Mouse (Mus musculus) heart, embryonic 15.5 days (tissue): ENCODE results near the gene Fam169b. TPM values are rescaled to one million over a fixed set of nuclear protein-coding genes. Genes with fewer than 3 reads are reported as not detected.

Source experiments
- ATAC-seq: fragments of 200-750 bp; cut with Nextera tagmentation; replicated peaks from 2 replicates; pipeline ENCODE4 v1.8.0; 2017; ENCODE audit warnings: low read depth, moderate TSS enrichment; ENCODE audit not compliant: insufficient number of reproducible peaks, insufficient read depth, low FRiP score
- H3K27ac ChIP-seq: fragments of 300-500 bp; sonication (generic); 2 replicates; pipeline ENCODE4 v1.5.1; 2015; ENCODE audit warnings: mild to moderate bottlenecking, inconsistent platforms
- H3K27me3 ChIP-seq: fragments of 300-500 bp; sonication (generic); 2 replicates; pipeline ENCODE4 v1.6.1; 2015; ENCODE audit warnings: inconsistent platforms
- H3K36me3 ChIP-seq: fragments of 300-500 bp; sonication (generic); 2 replicates; pipeline ENCODE4 v1.6.1; 2015; ENCODE audit warnings: mild to moderate bottlenecking, inconsistent platforms
- H3K4me1 ChIP-seq: fragments of 300-500 bp; sonication (generic); replicated peaks from 2 replicates; pipeline ENCODE4 v1.6.1; 2015; ENCODE audit warnings: inconsistent platforms
- H3K4me2 ChIP-seq: fragments of 300-500 bp; sonication (generic); 2 replicates; pipeline ENCODE4 v1.6.1; 2015; ENCODE audit warnings: inconsistent platforms, mild to moderate bottlenecking, moderate library complexity
- H3K4me3 ChIP-seq: fragments of 300-500 bp; sonication (generic); 2 replicates; pipeline ENCODE4 v1.5.1; 2015; ENCODE audit warnings: mild to moderate bottlenecking, inconsistent platforms
- H3K9ac ChIP-seq: fragments of 300-500 bp; sonication (generic); 2 replicates; pipeline ENCODE4 v1.6.1; 2015; ENCODE audit warnings: mild to moderate bottlenecking, inconsistent platforms
- H3K9me3 ChIP-seq: fragments of 300-500 bp; sonication (generic); replicated peaks from 2 replicates; pipeline ENCODE4 v1.6.1; 2016; ENCODE audit warnings: inconsistent platforms
- WGBS: fragments of 180-500 bp; shearing (Covaris S2); methylation state at CpG from one replicate; pipeline ENCODE4 v1.1.7; 2015; ENCODE audit warnings: mixed read lengths; 5-methylcytosine and 5-hydroxymethylcytosine counted together
- polyA plus RNA-seq: library from polyadenylated mRNA; unstranded; fragments of >200 nt; fragmentation: Nextera tagmentation; extraction: Ambion mirVana; gene quantifications from 2 replicates; pipeline ENCODE4 v1.2.1, GENCODE M21; 2015

The Fam169b gene
- polyA plus RNA-seq: 1.0 and 10.5 TPM in 2 replicates

DNA sequence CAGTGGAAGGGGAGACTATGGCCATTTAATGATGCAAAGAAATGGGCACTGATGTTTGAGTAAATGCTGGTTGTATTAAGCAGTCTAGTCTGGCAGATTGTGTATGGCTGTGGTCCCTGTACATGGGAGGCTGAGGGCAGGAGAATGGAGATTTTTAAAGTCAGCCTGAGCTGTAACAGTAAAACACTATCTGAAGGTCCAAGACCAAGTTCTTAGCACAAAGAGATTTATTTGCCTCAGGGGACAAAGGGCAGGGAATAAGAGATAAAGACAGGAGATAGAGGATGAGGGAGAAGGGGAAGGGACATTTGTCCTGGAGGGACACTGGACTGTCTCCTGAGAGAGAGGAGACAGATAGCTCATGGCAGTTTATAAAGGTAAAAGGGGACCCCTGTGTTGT lies at the start of gene Fam169b:
Gene Fam169b, plus strand, starts transcription at position 325 of the 400 bp plus-strand sequence.
- H3K4me3 ChIP-seq: no peak within 1 kb of the TSS
- no peak within 1 kb of the TSS; the same call in 1 of the 2 replicates for H3K27ac ChIP-seq
- no peaks in the 10 kb centered on the region for H3K36me3 ChIP-seq
- no peak within 1 kb of the TSS for H3K4me2 ChIP-seq
- no peaks in the 10 kb centered on the region for H3K9me3 ChIP-seq
- no peak for ATAC-seq
- no peak within 1 kb of the TSS for H3K9ac ChIP-seq
- H3K4me1 ChIP-seq: peaks cover 18% of the 10 kb centered on the region
- H3K27me3 ChIP-seq: peaks cover 10% of the 10 kb centered on the region; the same call in 1 of the 2 replicates

- no peak overlapping the region for H3K4me3 ChIP-seq
- H3K27ac ChIP-seq: peak overlapping the region; percentile 19; the same call in 1 of the 2 replicates
- WGBS: 91% methylated on average over 5 of the region's 5 CpGs
- peaks cover 38% of the 10 kb centered on the region for H3K36me3 ChIP-seq
- peaks cover 19% of the 10 kb centered on the region for H3K4me1 ChIP-seq
- ATAC-seq: no peak
- no peaks in the 10 kb centered on the region for H3K9me3 ChIP-seq
- no peaks in the 10 kb centered on the region for H3K27me3 ChIP-seq
- H3K4me2 ChIP-seq: no peak overlapping the region
- no peak overlapping the region for H3K9ac ChIP-seq
These were observed 49.6 kb upstream of the Fam169b start for GRCm38 (mm10) chr7:68224006-68224405.

DNA sequence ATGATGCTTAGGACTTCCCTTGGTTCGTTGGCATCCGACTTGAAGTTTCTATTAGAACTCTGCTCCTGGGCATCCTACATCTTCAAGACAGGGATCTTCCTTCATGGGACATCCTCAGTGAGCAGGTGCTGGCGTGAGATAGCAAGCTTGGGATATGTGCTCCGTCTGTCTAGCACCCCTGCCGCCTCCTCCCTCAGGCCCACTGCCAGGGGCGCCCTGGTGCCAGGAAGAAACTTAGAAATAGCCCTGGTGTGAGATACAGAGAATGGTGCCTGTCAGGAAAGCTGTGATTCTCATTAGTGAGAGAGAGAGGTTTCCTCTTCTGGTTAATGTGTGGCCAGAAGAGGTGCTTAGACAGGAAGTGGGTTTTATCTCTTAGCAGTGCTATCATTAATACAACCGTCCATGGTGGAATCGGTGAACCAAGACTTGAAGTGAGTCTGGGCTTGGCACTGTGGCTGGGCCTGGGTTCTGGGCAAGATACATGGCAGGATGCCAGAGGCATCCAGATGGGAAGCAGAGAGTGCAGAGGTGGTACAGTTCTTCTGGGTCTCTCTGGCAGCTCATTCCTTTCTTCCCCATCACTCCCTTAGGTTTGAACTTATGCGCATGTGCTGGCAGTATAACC lies 48.1 kb upstream of the Fam169b start:
- H3K9ac ChIP-seq: no peak overlapping the region
- no peaks in the 10 kb centered on the region for H3K9me3 ChIP-seq
- no peak overlapping the region for H3K4me3 ChIP-seq
- H3K27me3 ChIP-seq: no peaks in the 10 kb centered on the region
- peaks cover 24% of the 10 kb centered on the region for H3K36me3 ChIP-seq
- 66% methylated on average over 9 of the region's 9 CpGs for WGBS
- H3K4me1 ChIP-seq: peaks cover 19% of the 10 kb centered on the region
- H3K27ac ChIP-seq: no peak overlapping the region
- no peak for ATAC-seq
- no peak overlapping the region for H3K4me2 ChIP-seq

GRCm38 (mm10) chr7:68227021-68227420 lies 46.6 kb upstream of the Fam169b start:
- H3K27ac ChIP-seq: no peak overlapping the region
- H3K27me3 ChIP-seq: no peaks in the 10 kb centered on the region
- H3K9ac ChIP-seq: no peak overlapping the region
- no peak overlapping the region for H3K4me2 ChIP-seq
- 82% methylated on average over 11 of the region's 11 CpGs for WGBS
- H3K4me3 ChIP-seq: no peak overlapping the region
- H3K9me3 ChIP-seq: no peaks in the 10 kb centered on the region
- no peak for ATAC-seq
- peaks cover 20% of the 10 kb centered on the region for H3K36me3 ChIP-seq
- peaks cover 23% of the 10 kb centered on the region for H3K4me1 ChIP-seq

GRCm38 (mm10) chr7:68227621-68228020 lies 46.0 kb upstream of the Fam169b start:
- peaks cover 25% of the 10 kb centered on the region for H3K4me1 ChIP-seq
- no peak for ATAC-seq
- 69% methylated on average over 4 of the region's 4 CpGs for WGBS

GRCm38 (mm10) chr7:68228491-68228890 lies 45.1 kb upstream of the Fam169b start:
- 49% methylated on average over 6 of the region's 6 CpGs for WGBS
- ATAC-seq: no peak
- Histone ChIP-seq H3K4me1 (peaks cover 21% of the 10 kb centered on the region), H3K36me3 (peaks cover 17% of the 10 kb centered on the region), H3K27ac (no peak overlapping the region), H3K4me2 (no peak overlapping the region), H3K27me3 (no peaks in the 10 kb centered on the region), H3K9me3 (no peaks in the 10 kb centered on the region), H3K9ac (no peak overlapping the region), H3K4me3 (no peak overlapping the region)

More at GRCm38 (mm10) chr7:68227621-68228020, 46.0 kb upstream of the Fam169b start:
- H3K9me3 ChIP-seq: no peaks in the 10 kb centered on the region
- H3K36me3 ChIP-seq: peaks cover 17% of the 10 kb centered on the region
- H3K27me3 ChIP-seq: no peaks in the 10 kb centered on the region
- H3K4me3 ChIP-seq: no peak overlapping the region
- no peak overlapping the region for H3K27ac ChIP-seq
- no peak overlapping the region for H3K9ac ChIP-seq
- H3K4me2 ChIP-seq: no peak overlapping the region

- H3K36me3 ChIP-seq: peaks cover 12% of the 10 kb centered on the region
- H3K27ac ChIP-seq: no peak overlapping the region
- H3K27me3 ChIP-seq: no peaks in the 10 kb centered on the region
- no peak overlapping the region for H3K4me2 ChIP-seq
- WGBS: 90% methylated on average over 9 of the region's 9 CpGs
- H3K9me3 ChIP-seq: no peaks in the 10 kb centered on the region
- H3K9ac ChIP-seq: no peak overlapping the region
- H3K4me3 ChIP-seq: no peak overlapping the region
- H3K4me1 ChIP-seq: peaks cover 23% of the 10 kb centered on the region
- ATAC-seq: no peak
These were observed 42.8 kb upstream of the Fam169b start for GRCm38 (mm10) chr7:68230831-68231230.

- H3K9ac ChIP-seq: no peak overlapping the region
- H3K36me3 ChIP-seq: no peaks in the 10 kb centered on the region
- H3K27ac ChIP-seq: no peak overlapping the region
- WGBS: 87% methylated on average over 5 of the region's 5 CpGs
- no peak overlapping the region for H3K4me3 ChIP-seq
- H3K4me1 ChIP-seq: peaks cover 23% of the 10 kb centered on the region
- H3K4me2 ChIP-seq: no peak overlapping the region
- no peak for ATAC-seq
- no peaks in the 10 kb centered on the region for H3K27me3 ChIP-seq
- no peaks in the 10 kb centered on the region for H3K9me3 ChIP-seq
These were observed 41.1 kb upstream of the Fam169b start for GRCm38 (mm10) chr7:68232521-68232920.

DNA sequence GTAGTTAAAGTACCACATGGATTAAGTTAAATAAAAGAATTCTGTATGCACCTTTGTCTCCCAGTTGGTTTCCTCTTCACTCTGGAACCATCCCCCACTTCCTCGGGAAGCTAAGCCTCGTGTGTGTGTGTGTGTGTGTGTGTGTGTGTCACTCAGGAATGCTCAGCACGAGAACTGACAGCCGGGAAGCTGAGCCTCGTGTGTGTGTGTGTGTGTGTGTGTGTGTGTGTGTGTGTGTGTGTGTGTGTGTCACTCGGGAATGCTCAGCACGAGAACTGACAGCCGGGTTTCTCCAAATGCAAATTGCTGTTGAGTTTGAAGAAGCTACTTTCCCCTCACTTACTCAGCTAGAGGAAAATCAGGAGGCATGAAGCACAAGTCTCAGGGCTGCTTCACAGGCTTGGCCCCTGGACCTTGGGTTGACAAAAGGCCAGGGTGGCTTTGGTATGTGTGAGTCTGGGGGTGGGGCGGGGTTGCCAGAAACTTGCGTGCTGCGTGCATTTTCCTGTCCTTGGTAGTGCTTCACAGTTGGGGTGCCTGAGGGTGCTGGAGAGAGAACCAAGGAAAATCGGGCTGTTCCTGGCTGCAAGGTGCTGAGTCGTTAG lies 39.9 kb upstream of the Fam169b start:
- Histone ChIP-seq H3K27ac (peak overlapping the region; percentile 45; the same call in 1 of the 2 replicates), H3K4me1 (peaks cover 19% of the 10 kb centered on the region), H3K4me3 (no peak overlapping the region), H3K9ac (no peak overlapping the region), H3K36me3 (no peaks in the 10 kb centered on the region), H3K9me3 (no peaks in the 10 kb centered on the region), H3K27me3 (no peaks in the 10 kb centered on the region), H3K4me2 (peak overlapping the region; percentile 34)
- 17% methylated on average over 13 of the region's 13 CpGs for WGBS
- no peak; the same call in 1 of the 2 replicates for ATAC-seq

DNA sequence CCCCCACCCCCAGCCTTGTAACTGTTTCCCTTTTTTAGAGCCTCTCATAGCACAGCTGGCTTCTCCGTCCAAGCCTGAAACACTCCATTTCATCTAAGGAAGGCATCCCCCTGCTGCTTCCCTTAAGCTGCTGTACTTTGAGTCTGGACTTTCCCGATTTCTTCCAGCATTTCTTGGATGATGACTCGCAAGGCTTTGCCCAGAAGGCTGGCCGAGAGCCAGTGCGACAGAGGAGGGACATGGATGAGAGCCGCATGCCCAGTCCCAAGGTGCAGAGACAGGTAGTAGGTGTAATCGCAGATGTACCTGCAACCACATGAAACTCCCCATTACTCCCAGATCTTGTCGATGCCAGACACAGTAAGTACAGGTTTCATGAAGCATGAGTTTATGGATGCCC lies 36.8 kb upstream of the Fam169b start:
- no peak overlapping the region for H3K4me3 ChIP-seq
- H3K27me3 ChIP-seq: no peaks in the 10 kb centered on the region
- no peaks in the 10 kb centered on the region for H3K36me3 ChIP-seq
- no peaks in the 10 kb centered on the region for H3K9me3 ChIP-seq
- ATAC-seq: no peak
- H3K27ac ChIP-seq: no peak overlapping the region
- no peak overlapping the region for H3K9ac ChIP-seq
- WGBS: 76% methylated on average over 8 of the region's 8 CpGs
- H3K4me1 ChIP-seq: peaks cover 15% of the 10 kb centered on the region
- no peak overlapping the region for H3K4me2 ChIP-seq

GRCm38 (mm10) chr7:68239220-68239827 lies 34.3 kb upstream of the Fam169b start:
- Histone ChIP-seq H3K9me3 (no peaks in the 10 kb centered on the region), H3K4me2 (no peak overlapping the region), H3K36me3 (no peaks in the 10 kb centered on the region), H3K9ac (no peak overlapping the region), H3K27ac (no peak overlapping the region), H3K27me3 (no peaks in the 10 kb centered on the region), H3K4me1 (no peaks in the 10 kb centered on the region), H3K4me3 (no peak overlapping the region)
- WGBS: 55% methylated on average over 11 of the region's 11 CpGs
- no peak for ATAC-seq
